Mouse (Mus musculus) cerebellum, adult 2 months (tissue): Measurements from ENCODE around the gene Lyg1. TPM values are rescaled to one million over a fixed set of nuclear protein-coding genes. Genes with fewer than 3 reads are reported as not detected.

Experiments
- DNase-seq, 2 experiments: peaks; one replicate each; pipeline ENCODE4 v3.0.0; 2021
- H3K27ac ChIP-seq: fragments of 200-500 bp; 2 replicates; pipeline ENCODE4 v1.5.1; 2012; ENCODE audit warnings: low read length, control low read depth, inconsistent platforms; ENCODE audit not compliant: insufficient read depth
- H3K27me3 ChIP-seq: fragments of 200-500 bp; 2 replicates; pipeline ENCODE4 v1.6.1; 2012; ENCODE audit warnings: inconsistent platforms, mild to moderate bottlenecking, low read length, moderate library complexity; ENCODE audit not compliant: control insufficient read depth, insufficient read depth
- H3K4me1 ChIP-seq: fragments of 200-500 bp; 2 replicates; pipeline ENCODE4 v1.6.1; 2011; ENCODE audit warnings: low read length; ENCODE audit not compliant: control insufficient read depth, insufficient read depth
- H3K4me3 ChIP-seq: fragments of 200-500 bp; replicated peaks from 2 replicates; pipeline ENCODE3; 2011; ENCODE audit warnings: mild to moderate bottlenecking, low read depth, low read length, control low read depth; ENCODE audit not compliant: insufficient read depth
- CTCF ChIP-seq: fragments of 200-500 bp; IDR thresholded peaks from 2 replicates; pipeline ENCODE4 v1.5.1; 2011; ENCODE audit warnings: low read depth, mild to moderate bottlenecking, control low read depth, low read length, moderate library complexity, borderline replicate concordance; ENCODE audit not compliant: insufficient read depth
- POLR2A ChIP-seq: fragments of 200-500 bp; IDR thresholded peaks from 2 replicates; pipeline ENCODE4 v1.6.1; 2011; ENCODE audit warnings: low read length, control low read depth, borderline replicate concordance; ENCODE audit not compliant: insufficient read depth
- WGBS: fragments of 180-500 bp; shearing (Covaris S2); methylation state at CpG from one replicate; pipeline ENCODE4 v1.1.7; 2018; 5-methylcytosine and 5-hydroxymethylcytosine counted together
- polyA plus RNA-seq: library from polyadenylated mRNA; depleted of rRNA; stranded (reverse); fragments of >200 nt; gene quantifications from 2 replicates; pipeline ENCODE4 v1.2.3, GENCODE M21; 2012; rRNA removed

Gene Lyg1
- polyA plus RNA-seq, 1 experiment: not detected

- WGBS: 81% methylated on average over 4 of the region's 4 CpGs
- TF ChIP-seq CTCF (no peak), POLR2A (no peak)
- Histone ChIP-seq H3K27ac (no peak overlapping the region), H3K27me3 (no peaks in the 10 kb centered on the region), H3K4me3 (no peak overlapping the region), H3K4me1 (no peaks in the 10 kb centered on the region)
- no peak for DNase-seq
Observed at GRCm38 (mm10) chr1:37899816-37900215, 57.7 kb downstream of the Lyg1 start.

Other genes with a start within 250 kb of the Lyg1 start
- 21.7 and 24.0 TPM in 2 replicates for gene 2010300C02Rik, start 237.7 kb downstream of the Lyg1 start, polyA plus RNA-seq
- gene Tsga10, start 91.3 kb downstream of the Lyg1 start, polyA plus RNA-seq: 7.3 and 7.5 TPM in 2 replicates
- gene Lipt1, start 86.0 kb downstream of the Lyg1 start, polyA plus RNA-seq: 5.8 and 5.9 TPM in 2 replicates
- gene Mitd1, start 67.3 kb downstream of the Lyg1 start, polyA plus RNA-seq: 14.8 and 17.8 TPM in 2 replicates
- 123 and 132 TPM in 2 replicates for gene Mrpl30, start 67.3 kb downstream of the Lyg1 start, polyA plus RNA-seq
- gene Lyg2, start 41.3 kb downstream of the Lyg1 start, polyA plus RNA-seq: 0.05 and 0.13 TPM in 2 replicates
- gene Txndc9, start 40.1 kb upstream of the Lyg1 start, polyA plus RNA-seq: 44.9 and 49.0 TPM in 2 replicates
- gene Eif5b, start 40.3 kb upstream of the Lyg1 start, polyA plus RNA-seq: 22.5 and 23.1 TPM in 2 replicates
- gene Rev1, start 172.0 kb upstream of the Lyg1 start, polyA plus RNA-seq: 41.6 and 45.5 TPM in 2 replicates